Mouse (Mus musculus) megakaryocyte, embryonic 14.5 days (primary cell): Measurements from ENCODE around the gene Gm10643.

Source experiments
- FLI1 ChIP-seq: IDR thresholded peaks from 2 replicates; pipeline ENCODE4 v1.6.1; 2012; ENCODE audit warnings: low read length, inconsistent platforms, mixed read lengths
- GATA1 ChIP-seq: IDR thresholded peaks from 3 replicates; pipeline ENCODE4 v1.6.1; 2012; ENCODE audit warnings: mixed read lengths, low read length, inconsistent platforms, borderline replicate concordance

DNA sequence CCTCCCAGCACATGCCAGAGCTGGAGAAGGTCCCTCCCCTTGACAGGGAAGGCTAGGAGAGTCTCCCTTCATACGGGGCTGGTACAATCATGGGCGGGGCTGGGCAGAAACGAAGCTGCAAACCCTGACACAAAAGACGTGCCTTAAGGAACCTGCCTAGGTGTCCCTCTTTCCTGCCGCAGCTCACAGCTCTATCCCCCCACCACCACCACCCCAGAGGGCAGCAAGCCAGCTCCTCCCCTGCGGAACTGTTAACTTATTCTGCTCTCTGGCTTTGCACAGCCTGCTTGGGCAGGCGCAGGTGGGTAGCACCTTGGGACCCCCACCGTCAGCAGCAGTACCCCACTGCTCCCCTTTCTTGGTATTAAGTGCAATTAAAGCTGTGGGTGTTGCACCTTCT lies 31.1 kb upstream of the Gm10643 start:
- TF ChIP-seq GATA1 = no peak
- TF ChIP-seq FLI1 = no peak
